Mouse (Mus musculus) kidney, adult 10 weeks (tissue): ENCODE data around the gene Hrk. TPM values are rescaled to one million over a fixed set of nuclear protein-coding genes. Genes with fewer than 3 reads are reported as not detected.

Source experiments
- polyA plus RNA-seq: library from polyadenylated mRNA; stranded (reverse); fragments of 350-450 nt; fragmentation: Illumina TruSeq; extraction: RNeasy Lipid Tissue Mini Kit (QIAGEN cat#74804); gene quantifications from one replicate; pipeline ENCODE4 v1.2.3, GENCODE M21; 2014; ENCODE audit warnings: low read depth, low replicate concordance

The Hrk gene
- polyA plus RNA-seq: not detected

GRCm38 (mm10) chr5:118164581-118164980, at the start of gene Hrk:
Hrk (plus strand) TSS chr5:118164648.

GRCm38 (mm10) chr5:118154839-118155564, 9.4 kb upstream of the Hrk start, which contains the start of gene Fbxw8:
Fbxw8 (minus strand) TSS chr5:118155464.

Other genes with a start within 250 kb of the Hrk start
- gene Fbxo21, start 187.9 kb upstream of the Hrk start, polyA plus RNA-seq: 30.4 TPM
- gene Tesc, start 136.9 kb upstream of the Hrk start, polyA plus RNA-seq: 2.2 TPM
- 1.1 TPM for gene Fbxw8, start 9.2 kb upstream of the Hrk start, polyA plus RNA-seq
- gene Rnft2, start 80.5 kb downstream of the Hrk start, polyA plus RNA-seq: not detected
- gene 2410131K14Rik, start 80.6 kb downstream of the Hrk start, polyA plus RNA-seq: 3.0 TPM